Mouse (Mus musculus) layer of hippocampus, adult 9-10 months (tissue): ENCODE data around the gene Uso1.

Experiments used
- DNase-seq: peaks from one replicate; pipeline ENCODE4 v3.0.0; 2022; ENCODE audit warnings: low spot score

Gene Uso1

GRCm38 (mm10) chr5:92196895-92197811, 59.4 kb downstream of the Uso1 start:
- no peak for DNase-seq

GRCm38 (mm10) chr5:92198266-92198665, 60.5 kb downstream of the Uso1 start:
- no peak for DNase-seq

- DNase-seq = no peak
These were observed 66.7 kb downstream of the Uso1 start for GRCm38 (mm10) chr5:92204162-92205036.

- DNase-seq = no peak
These were observed 67.4 kb downstream of the Uso1 start for GRCm38 (mm10) chr5:92205184-92205583.

- no peak for DNase-seq
These were observed 68.0 kb downstream of the Uso1 start for GRCm38 (mm10) chr5:92205706-92206105.

- no peak for DNase-seq
These were observed 68.4 kb downstream of the Uso1 start for GRCm38 (mm10) chr5:92206121-92206520.

GRCm38 (mm10) chr5:92210205-92210604, 72.5 kb downstream of the Uso1 start:
- no peak for DNase-seq

- no peak for DNase-seq
These were observed 74.5 kb downstream of the Uso1 start for GRCm38 (mm10) chr5:92212231-92212630.

GRCm38 (mm10) chr5:92215308-92215707, 77.6 kb downstream of the Uso1 start, which contains the start of gene U90926:
TSS of gene U90926 (minus strand) at chr5:92215408.
- no peak for DNase-seq

- no peak for DNase-seq
These were observed 81.4 kb downstream of the Uso1 start for GRCm38 (mm10) chr5:92218915-92219793.

GRCm38 (mm10) chr5:92219826-92220225, 82.1 kb downstream of the Uso1 start:
- no peak for DNase-seq

- no peak for DNase-seq
These were observed 82.7 kb downstream of the Uso1 start for GRCm38 (mm10) chr5:92220287-92220902.

GRCm38 (mm10) chr5:92227782-92228181, 90.0 kb downstream of the Uso1 start:
- no peak for DNase-seq

- no peak for DNase-seq
These were observed 91.0 kb downstream of the Uso1 start for GRCm38 (mm10) chr5:92228776-92229175.

- DNase-seq = no peak
These were observed 91.8 kb downstream of the Uso1 start for GRCm38 (mm10) chr5:92229514-92229913.

- no peak for DNase-seq
These were observed 92.6 kb downstream of the Uso1 start for GRCm38 (mm10) chr5:92230306-92230705.

- DNase-seq = no peak
These were observed 94.1 kb downstream of the Uso1 start for GRCm38 (mm10) chr5:92231836-92232235.

GRCm38 (mm10) chr5:92233366-92233765, 95.6 kb downstream of the Uso1 start:
- no peak for DNase-seq

- no peak for DNase-seq
These were observed 97.3 kb downstream of the Uso1 start for GRCm38 (mm10) chr5:92234939-92235557.

GRCm38 (mm10) chr5:92239333-92240232, 101.8 kb downstream of the Uso1 start:
- peak; percentile 59 for DNase-seq
